Mouse (Mus musculus): ENCODE measurements around the gene Prr15. TPM values are rescaled to one million over a fixed set of nuclear protein-coding genes. Genes with fewer than 3 reads are reported as not detected.

Prr15 gene
- polyA plus RNA-seq, 1 experiment = not detected

DNA sequence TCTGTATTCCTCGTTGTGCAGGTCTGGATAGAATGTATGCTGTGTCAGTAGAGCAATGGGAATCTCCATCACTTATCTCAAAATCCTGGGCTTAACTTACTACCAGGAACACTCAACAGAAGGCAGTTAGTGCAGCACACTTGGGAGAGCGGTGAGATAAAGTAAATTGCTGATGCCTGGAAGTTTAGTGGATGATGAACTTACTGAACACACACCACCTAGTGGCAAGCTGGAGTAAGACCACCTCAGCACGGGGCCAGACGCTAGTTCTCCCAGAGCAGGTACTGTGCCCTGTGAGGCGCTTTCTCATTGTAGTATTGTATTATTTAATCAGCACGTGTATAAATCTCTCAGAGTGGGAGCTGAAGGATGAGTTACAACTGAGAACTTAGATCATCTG lies 42.4 kb downstream of the Prr15 start:
- Histone ChIP-seq H3K9me3 (ENCODE audit: control insufficient read depth, low read length) (no peaks in the 10 kb centered on the region), H3K4me1 (ENCODE audit: control insufficient read depth) (no peaks in the 10 kb centered on the region)
- no peak for TF ChIP-seq TAL1 (IDR thresholded peaks at IDR 0.05; ENCODE audit: low read length)
- no peak for TF ChIP-seq GATA1 (IDR thresholded peaks at IDR 0.05; ENCODE audit: low read length)

DNA sequence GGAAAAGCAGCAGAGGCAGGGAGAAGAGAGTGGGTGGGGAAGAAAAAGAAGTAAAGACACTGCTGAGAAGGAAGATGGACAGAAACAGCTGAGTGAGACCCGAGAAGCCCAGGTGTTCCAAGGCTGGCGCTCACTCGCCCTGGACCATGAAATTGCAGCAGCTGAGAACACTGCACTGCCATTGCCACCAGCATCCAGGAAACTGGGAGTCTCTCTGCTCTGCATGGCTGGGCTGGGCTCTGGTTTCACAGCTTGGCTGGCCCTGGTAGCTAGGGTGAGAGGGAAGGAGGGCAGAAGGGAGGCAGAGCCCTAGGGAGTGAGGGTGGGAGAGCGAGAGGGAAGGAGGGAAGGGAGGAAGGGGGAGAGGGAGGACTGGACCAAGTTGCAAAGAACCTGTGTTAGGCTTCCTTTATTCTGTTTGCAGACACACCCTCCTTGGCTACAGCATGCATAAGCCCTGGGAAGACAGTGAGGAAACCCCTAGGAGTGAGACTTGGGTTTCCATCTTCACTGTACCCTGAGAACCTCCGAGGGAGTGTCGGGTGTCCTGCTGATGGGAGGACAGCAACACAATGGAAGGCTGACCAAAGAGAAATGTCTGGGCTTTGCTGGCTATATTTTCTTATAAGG lies 44.4 kb downstream of the Prr15 start:
- H3K4me1 ChIP-seq (ENCODE audit: control insufficient read depth) = no peaks in the 10 kb centered on the region
- no peaks in the 10 kb centered on the region for H3K27me3 ChIP-seq (ENCODE audit: control insufficient read depth)
- no peak overlapping the region for H3K4me3 ChIP-seq (replicated peaks)
- no peaks in the 10 kb centered on the region for H3K36me3 ChIP-seq (ENCODE audit: control insufficient read depth)
- H3K9me3 ChIP-seq (ENCODE audit: control insufficient read depth, low read length) = no peaks in the 10 kb centered on the region
- TF ChIP-seq TAL1 (IDR thresholded peaks at IDR 0.05; ENCODE audit: low read length) = no peak
- no peak for TF ChIP-seq GATA1 (IDR thresholded peaks at IDR 0.05; ENCODE audit: low read length)

More for the DNA sequence above, 42.4 kb downstream of the Prr15 start:
- Histone ChIP-seq H3K27me3 (ENCODE audit: control insufficient read depth) (no peaks in the 10 kb centered on the region), H3K36me3 (ENCODE audit: control insufficient read depth) (no peaks in the 10 kb centered on the region), H3K4me3 (replicated peaks) (no peak overlapping the region)

DNA sequence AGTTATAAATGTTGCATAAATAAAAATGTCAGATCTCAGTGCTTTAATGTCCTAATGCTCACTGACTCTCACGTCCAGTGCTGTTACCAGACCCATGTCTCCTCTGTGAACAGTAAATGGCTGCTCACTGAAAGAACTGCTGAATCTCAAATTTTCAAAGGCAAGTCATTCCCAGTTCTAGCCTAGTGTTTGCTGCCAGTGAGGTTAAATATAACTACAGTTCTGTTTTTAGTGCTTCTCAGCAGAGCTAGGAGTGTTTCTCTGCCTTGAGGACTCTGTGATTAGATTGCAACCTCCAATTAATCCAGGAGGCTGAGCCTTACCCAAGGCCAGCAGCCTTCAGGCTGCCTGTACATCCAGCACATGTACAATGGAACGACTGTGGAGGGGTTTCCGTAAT lies 46.2 kb downstream of the Prr15 start:
- H3K9me3 ChIP-seq (ENCODE audit: control insufficient read depth, low read length) = no peaks in the 10 kb centered on the region
- no peaks in the 10 kb centered on the region for H3K27me3 ChIP-seq (ENCODE audit: control insufficient read depth)
- no peak for TF ChIP-seq TAL1 (IDR thresholded peaks at IDR 0.05; ENCODE audit: low read length)
- TF ChIP-seq GATA1 (IDR thresholded peaks at IDR 0.05; ENCODE audit: low read length) = no peak
- H3K36me3 ChIP-seq (ENCODE audit: control insufficient read depth) = no peaks in the 10 kb centered on the region
- H3K4me1 ChIP-seq (ENCODE audit: control insufficient read depth) = no peaks in the 10 kb centered on the region
- no peak overlapping the region for H3K4me3 ChIP-seq (replicated peaks)

DNA sequence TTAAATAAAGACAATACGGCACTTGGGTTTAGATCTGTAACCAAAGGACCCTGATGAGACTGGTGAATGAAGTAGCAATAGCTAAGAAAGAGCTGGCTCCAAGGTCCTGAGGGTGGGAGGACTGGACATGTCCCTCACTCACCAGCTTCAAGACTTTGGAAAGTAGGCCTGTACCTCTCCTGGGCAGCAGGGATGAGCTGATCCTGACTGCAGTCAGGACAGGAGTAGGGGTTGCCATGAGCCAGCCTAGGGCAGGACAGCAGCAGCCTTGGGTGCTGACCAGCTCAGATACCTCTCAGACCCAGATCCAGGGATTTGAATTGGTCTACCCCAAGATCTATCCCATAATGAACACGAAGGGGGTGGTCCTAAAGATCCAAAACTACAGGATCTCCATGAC lies 53.7 kb downstream of the Prr15 start:
- TF ChIP-seq TAL1 (IDR thresholded peaks at IDR 0.05; ENCODE audit: low read length) (no peak), GATA1 (IDR thresholded peaks at IDR 0.05; ENCODE audit: low read length) (no peak)
- H3K4me3 ChIP-seq (replicated peaks) = no peak overlapping the region
- no peaks in the 10 kb centered on the region; the same call in 1 of the 2 replicates for H3K9me3 ChIP-seq (ENCODE audit: control insufficient read depth, low read length)
- no peaks in the 10 kb centered on the region for H3K27me3 ChIP-seq (ENCODE audit: control insufficient read depth)
- H3K4me1 ChIP-seq (ENCODE audit: control insufficient read depth) = no peaks in the 10 kb centered on the region
- H3K36me3 ChIP-seq (ENCODE audit: control insufficient read depth) = no peaks in the 10 kb centered on the region

Other genes starting within 250 kb of the Prr15 start
- 0.03 TPM in 1 of 2 replicates, not detected in the other for gene Wipf3, start 103.8 kb downstream of the Prr15 start, polyA plus RNA-seq (2012)
- gene Scrn1, start 240.7 kb downstream of the Prr15 start, polyA plus RNA-seq (2012) = not detected in 2 replicates